Mouse (Mus musculus): ENCODE measurements at regions not wholly inside any gene's neighbourhood (a gene's known extent, or its start where the extent isn't known, plus 50 kb on each side); places are given as distances from the start of the nearest gene placed in this dataset. TPM values are rescaled to one million over a fixed set of nuclear protein-coding genes. Genes with fewer than 3 reads are reported as not detected.
A peak's percentile ranks its signal among the peaks of the same experiment; 100 is the strongest.

DNA sequence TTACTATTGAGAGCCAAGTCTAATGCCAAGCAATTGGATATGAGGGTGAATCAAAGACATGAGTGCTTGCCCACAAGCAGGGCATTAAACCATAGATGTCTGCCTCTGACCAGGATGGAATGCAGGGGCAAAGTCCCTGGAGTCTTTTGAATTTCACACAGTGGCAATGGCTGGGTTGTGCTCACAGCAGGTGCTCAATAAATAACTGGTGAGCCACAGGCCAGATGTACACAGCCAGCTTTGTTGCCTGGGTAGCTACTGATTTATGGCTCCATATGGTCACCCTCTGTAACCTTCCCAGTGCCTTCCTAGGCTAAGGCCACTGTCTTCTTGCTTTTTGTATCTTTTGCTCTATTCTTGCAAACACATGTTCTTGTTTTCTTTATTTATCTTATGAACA lies 154.3 kb upstream of the Lrrn1 start:
- no peak for DNase-seq

DNA sequence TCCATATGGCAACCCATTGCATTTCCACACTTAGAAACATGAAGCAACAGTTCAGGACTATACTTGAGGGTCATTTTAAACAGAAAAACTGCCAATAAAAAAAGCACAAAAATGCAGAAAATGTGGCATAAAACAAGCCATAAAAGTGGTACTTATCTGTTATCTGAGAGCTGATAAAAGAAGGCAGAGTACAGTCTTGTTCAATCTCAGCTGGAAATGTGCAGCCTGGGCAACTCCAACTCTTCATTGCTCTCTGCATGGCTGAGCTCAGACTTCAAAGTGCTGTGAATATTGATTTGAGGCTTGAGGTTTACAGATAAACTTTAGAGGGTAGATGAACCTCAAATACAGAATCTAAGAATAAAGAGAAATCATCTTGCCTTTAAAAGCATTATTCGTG lies 151.1 kb upstream of the Lrrn1 start:
- DNase-seq: no peak

DNA sequence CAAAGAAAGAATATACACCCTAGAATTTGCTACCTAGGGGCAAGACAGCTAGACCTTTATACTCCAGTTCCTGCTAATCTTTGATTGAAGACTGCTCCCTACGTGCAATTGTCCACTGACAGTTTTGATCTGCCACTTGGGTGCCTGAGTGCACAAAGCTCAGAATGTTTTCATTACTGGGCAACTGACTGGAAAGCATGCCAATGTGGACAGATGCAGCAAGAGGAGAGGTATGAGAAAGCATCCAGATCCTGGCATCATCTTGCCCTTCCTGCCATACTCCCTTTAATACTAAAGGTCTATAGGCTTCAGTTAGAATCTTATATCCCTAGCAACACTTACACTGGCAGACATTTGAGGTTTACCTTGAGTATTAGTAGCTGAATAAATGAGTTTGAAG lies 148.9 kb upstream of the Lrrn1 start:
- no peak for DNase-seq

DNA sequence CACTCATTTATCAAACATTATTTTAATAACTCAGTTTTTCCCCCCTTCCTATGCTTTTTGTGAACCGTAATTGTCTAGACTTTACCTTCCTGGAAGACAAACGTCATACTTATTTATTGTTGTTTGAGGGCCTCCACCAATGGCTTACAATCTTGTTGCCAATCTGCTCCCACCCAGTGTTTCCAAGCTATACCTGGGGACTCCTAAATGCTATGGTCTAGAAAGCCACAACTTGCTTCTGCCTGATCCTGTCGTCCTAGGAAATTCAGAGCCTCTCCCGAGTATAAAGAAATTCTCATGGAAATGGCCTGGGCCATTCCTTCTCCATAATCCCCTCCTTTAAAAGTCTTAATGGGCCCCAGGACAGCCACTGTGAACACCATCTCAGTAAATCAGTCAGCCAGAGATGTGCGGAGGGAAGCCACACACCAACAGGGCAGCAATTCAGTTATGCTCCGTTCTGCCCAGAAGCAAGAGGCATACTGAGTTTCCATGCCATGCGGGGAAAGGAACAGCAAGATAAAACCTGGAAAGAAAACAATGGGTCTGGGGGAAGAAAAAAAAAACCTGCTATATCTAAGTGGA lies 143.4 kb upstream of the Lrrn1 start:
- DNase-seq: no peak

DNA sequence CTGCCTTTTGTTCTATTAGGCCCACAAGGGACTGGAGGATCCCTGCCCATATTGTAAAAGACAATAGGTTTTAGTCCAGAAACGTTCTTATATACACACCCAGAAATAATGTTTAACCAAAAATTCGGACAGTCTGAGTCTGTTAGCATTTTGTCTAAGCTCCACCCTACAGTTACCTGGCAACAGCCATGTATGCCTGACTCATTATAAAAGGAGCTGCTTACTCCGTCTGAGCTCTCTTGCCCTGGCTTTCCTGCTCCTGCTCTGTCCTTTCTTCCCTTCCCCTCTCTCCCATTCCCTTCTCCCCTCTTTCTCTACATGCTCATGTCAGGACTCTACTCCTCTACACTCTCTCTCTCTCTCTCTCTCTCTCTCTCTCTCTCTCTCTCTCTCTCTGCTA lies 139.7 kb upstream of the Lrrn1 start:
- no peak for DNase-seq

DNA sequence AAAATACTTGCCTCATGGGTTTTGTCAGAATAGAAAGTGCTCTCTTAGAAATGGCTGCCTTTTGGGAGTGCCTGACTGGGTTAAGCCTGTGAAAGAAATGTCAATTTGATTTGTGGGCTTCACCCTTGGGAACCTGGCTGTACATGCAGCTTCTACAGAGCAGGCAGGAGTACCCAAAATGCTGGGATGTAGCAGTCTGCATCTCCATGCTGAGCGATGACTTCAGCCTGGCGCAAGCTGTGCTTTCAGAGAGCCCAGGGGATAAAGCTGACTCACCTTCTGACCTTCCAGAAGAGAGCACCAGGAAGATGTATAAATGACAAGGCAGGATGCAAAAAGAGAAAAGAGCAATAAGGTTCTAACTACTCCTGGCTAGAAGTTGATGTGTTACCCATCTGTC lies 135.0 kb upstream of the Lrrn1 start:
- peak in 1 of 2 experiments; percentile 2 for DNase-seq

DNA sequence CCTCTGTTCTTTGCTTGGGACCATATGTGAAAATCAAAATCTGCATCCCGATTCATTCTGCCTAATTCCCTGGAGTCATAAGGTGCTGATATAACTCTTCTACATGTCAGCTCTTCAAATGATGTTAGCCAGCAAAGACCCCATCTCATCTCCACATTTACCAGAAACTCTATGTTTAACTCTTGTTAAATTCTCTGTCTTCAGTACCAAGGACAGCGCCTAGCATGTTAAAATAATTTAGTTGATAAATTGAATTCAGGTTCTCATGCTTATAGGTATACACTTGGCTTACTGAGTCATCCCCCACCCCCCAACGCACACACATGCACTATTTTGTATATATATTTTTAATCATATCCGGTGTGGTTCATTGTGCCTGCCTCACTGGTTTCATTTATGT lies 113.8 kb upstream of the Lrrn1 start:
- no peak for DNase-seq

DNA sequence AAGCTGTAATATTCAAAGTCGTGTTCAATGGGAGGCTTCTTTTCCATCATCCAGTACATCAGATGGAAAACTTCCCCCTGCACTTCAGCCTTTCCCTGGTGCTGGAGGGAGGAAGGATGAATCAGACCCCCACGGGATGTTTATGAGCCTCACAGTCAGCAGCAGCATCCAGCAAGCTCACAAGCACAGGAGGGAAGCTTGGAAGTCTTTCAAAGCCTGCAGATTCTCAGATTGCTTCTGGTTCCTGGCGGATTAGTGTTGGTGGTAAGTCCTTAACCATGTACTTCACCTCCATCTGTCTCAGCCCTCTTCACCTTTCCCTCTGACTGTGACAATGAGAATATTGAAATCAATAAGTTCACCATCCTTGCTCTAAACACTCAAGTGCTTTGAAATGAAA lies 107.5 kb upstream of the Lrrn1 start:
- DNase-seq: no peak

DNA sequence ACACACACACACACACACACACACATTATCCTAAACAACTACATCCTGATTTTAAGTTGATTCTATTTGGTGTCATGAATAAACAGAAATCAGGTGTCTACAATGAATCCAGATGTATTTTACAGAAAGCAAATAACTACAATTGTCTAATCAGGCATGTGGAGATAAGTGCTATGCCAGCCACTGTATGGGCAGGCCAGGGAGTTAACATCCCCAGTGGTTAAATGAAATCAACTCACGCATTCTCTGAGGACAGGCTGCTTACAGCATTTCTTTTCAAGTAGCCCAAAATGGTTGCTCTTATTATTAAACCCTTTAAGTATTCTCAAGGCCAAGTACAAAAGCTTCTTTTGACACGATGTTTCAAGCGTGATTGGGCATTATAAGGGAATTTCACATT lies 103.0 kb upstream of the Lrrn1 start:
- DNase-seq: no peak

DNA sequence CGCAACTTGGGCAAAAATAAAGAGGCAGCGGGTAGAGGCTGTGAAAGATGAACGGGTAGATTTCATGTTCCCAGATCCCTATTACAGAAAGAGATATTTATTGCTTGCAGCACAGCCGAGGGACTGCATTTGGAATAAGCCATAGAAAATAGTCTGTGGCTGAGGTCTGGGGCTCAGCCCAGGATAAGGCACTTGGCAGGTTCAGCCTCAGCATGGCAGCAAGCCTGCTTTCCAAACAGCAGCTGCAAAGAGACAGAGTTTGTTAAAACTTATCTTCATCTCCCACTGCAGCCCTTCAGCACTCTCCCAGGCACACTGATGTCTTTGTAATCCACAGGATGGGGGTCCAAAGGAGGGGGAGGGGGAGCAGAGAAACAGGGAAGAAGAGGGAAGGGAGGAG lies 98.5 kb upstream of the Lrrn1 start:
- DNase-seq: no peak

DNA sequence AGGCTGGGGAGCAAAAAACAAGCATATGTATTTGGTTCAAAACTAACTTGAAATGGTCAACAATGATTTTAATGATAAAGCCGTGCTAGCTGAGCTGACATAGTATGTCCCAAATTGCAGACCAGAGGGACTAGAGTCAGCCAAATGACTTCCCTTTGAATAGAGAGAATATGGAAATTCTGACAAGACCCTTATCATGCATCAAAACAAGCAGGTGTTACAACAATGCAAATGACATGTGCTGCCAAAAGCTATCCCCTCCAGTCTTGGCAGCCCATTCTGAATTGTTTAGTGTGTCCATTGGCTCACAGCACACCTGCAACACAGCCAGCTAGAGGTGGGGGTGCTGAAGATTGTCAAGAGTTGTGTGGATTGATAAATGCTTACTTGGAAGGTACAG lies 87.5 kb upstream of the Lrrn1 start:
- no peak for DNase-seq

DNA sequence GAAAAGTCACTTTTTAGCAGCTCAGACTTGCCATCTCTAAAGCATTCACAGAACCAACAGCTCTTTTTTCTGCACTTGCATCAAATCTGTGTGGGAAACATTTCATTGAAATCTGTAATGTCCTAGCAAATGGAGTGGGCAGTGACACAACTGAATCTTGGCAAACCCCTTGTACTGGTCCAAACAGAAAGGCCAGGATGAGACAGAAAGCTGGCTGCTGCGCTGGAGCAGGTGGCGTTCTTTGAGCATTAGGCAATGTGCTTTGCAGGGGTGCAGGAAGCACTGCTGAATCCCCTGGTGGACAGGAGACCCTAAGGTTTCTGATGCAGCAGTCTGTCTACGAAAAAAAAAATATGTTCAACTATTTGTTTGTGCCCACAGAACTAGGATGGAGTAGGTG lies 85.2 kb upstream of the Lrrn1 start:
- DNase-seq: no peak

DNA sequence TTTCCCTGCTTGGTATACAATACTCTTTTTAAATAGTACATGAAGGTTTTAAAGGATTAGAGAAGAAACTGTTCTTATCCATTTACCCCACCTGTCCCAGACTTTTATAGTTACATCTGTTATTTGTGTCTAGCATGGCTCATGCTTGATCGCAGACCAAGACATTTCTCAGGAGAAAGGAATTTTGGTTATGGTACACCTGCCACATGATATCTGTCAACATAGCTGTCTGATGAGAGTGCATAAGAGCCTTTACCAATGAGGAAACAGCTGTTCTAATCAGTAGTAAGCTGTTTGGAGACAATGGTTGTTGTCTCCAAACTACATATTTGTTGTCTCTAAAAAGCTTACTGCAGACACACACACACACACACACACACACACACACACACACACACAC lies 70.3 kb upstream of the Lrrn1 start:
- no peak for DNase-seq

DNA sequence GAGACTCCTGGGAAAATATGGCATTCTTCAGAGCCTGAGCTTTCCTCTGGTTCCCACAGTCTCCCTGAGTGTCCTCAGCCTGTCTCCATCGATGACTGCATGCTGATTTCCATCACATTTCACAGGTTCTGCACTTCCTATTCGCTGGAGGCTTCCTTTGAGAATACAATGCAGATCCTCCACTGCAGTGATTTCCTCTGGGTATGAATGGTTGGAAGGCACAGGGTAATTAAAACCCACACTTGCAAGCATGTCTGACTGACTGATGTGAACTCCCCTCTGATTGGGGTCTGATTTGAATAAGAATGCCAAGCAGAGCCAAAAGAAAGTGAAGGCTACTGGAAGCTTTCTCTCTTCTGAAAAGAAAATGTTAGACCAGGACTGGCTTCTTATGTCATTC lies 67.1 kb upstream of the Lrrn1 start:
- DNase-seq: no peak

DNA sequence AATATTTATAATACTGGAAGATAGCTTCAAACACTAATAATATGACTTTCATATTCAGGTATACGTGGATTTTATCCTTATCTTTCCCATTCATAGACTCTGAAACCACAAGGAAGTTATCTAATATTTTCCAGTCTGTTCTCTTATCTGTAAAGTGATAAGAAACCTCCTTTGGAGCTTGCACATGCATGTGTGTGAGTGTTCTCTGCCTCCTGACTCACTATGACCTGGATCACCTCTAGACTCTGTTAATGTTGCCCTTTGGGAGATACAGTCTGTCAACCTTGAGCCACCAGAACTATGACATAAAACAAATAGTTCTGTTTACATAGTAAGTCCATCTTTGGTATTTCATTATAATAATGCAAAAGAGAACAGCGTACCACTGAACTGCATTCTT lies 56.2 kb upstream of the Lrrn1 start:
- no peak for DNase-seq

DNA sequence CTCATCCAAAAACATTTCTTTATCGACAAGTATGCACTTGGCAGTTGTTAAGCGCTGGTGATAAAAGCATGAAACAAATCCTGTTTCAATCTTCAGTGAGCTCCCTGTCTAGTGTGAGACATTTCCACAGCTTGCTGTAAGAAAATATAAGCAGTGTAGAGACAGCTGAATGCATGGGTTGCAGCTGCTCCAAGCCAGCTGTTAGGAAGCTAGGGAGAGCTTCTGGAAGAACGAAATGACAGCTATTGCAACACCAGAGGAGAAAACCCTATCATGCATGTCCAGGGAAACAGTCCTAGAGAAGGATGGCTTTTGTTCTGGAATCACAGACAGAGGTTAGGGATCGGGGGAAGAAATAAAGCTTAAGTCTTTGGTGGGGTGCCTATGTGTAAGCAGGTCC lies 55.4 kb upstream of the Lrrn1 start:
- DNase-seq: no peak

Small RNA genes in the stretch of these regions (microRNA-seq; reads per million reads assigned to microRNA genes)
- not detected for gene Gm27690
